Mouse (Mus musculus): ENCODE data around the gene Auts2.

DNA sequence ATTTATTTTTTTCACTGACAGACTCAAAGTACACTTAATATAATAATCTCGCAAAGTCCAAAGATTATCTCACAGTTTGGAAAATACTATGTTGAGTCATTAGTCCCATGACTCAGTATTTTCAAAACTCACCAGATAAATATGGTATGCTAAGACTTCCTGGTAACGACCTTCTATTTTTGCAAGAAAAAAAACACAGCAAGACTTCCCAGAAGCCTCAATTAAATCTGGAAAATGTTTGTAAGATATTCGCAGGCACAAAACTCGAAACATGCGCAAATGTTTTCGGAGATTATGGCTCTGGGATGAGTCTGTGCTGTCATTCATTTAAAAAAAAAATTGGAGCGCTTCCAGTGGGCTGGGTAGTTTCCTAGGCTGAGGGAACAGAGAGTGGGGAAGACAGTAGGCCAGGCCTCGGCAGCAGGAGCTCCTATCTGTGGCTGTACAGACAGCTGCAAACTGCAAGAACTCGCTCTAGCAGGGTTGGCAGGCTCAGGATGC lies 728.6 kb downstream of the Auts2 start:
- TF ChIP-seq POLR2A (IDR thresholded peaks at IDR 0.05; ENCODE audit: low read depth, low read length) (no peak), CTCF (conservative IDR thresholded peaks at IDR 0.05; ENCODE audit: insufficient read depth, insufficient read length, low read depth, low read length) (no peak)

Measured in kidney, adult 2 months (tissue).